8 mouse cellular contexts compared by ENCODE assay signal in the genomic region with DNA sequence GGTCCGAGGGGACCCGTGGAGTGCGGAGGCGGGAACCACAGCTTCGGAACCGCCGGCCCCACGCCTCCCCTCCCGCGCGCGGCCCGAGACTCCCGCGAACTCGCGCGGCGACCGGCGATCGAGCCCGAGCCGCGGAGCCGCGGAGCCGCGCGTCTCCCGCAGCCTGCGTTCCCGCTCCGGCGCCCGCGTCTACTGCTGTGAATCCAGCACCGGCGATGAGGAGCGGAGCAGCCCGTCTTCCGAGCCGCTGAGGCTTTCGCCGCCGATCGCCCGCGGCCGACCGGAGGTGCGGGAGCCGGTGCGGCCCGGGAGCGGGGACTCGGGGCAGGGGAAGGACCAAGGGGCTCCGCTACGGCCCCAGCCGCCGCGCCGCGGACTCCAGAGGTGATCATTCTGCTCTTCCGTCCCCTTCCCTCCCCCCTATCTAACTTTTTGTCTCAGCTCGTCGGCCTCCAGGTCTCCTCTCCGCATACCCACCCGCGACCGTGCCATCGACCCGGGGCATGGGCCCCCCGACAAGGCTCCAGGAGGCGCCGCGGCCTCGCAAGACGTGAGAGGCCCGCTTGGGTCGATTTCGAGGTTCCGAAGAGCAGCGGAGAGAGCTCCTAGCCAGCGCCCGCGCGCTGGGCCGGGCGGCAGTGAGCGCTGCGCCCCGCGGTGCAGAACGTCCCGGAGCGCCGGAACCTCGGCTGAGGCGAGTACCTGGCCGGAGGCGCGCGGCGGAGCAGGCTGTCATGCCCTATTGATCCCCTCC. TPM values are rescaled to one million over a fixed set of nuclear protein-coding genes. Genes with fewer than 3 reads are reported as not detected.
DNase-seq lines count a peak whose midpoint lies in the region; ATAC-seq and TF ChIP-seq lines count a peak whose summit lies in the region.

No protein-coding gene starts in this region.

- peak overlapping the region; percentile 82 for H3K4me3 ChIP-seq in ES-Bruce4 (ENCODE audit: low read depth, low read length)
- H3K4me3 ChIP-seq in embryonic facial prominence, embryonic 14.5 days (ENCODE audit: low read depth, low read length), result peak overlapping the region; percentile 94
- H3K4me3 ChIP-seq in hindbrain, embryonic 15.5 days, result peak overlapping the region; percentile 92
- H3K4me3 ChIP-seq in lung, postnatal 0 days (ENCODE audit: low read depth, low read length), result peak overlapping the region; percentile 72

- H3K27ac ChIP-seq in ES-Bruce4 (ENCODE audit: insufficient read depth, low read length), result no peak overlapping the region
- peak overlapping the region; percentile 95 for H3K27ac ChIP-seq in embryonic facial prominence, embryonic 14.5 days (replicated peaks; ENCODE audit: low read depth, low read length)
- peak overlapping the region; percentile 91 for H3K27ac ChIP-seq in hindbrain, embryonic 15.5 days (replicated peaks)
- H3K27ac ChIP-seq in lung, postnatal 0 days (ENCODE audit: low read length), result 0 out of 2 replicates have a peak overlapping the region, but pooled peaks have one; percentile 32

- intact Hi-C loops in gastrocnemius, postnatal 14 days (cut with DNase I; ENCODE audit: low total_unique reads), result loop anchor here (10.0 kb wide), 1 partner anchor 407 kb away; no protein-coding TSS in a partner anchor

- peak overlapping the region; percentile 97 for H3K4me2 ChIP-seq in embryonic facial prominence, embryonic 14.5 days (ENCODE audit: low read depth, low read length)
- peak overlapping the region; percentile 88 for H3K4me2 ChIP-seq in hindbrain, embryonic 15.5 days
- peak overlapping the region; percentile 100 for H3K4me2 ChIP-seq in lung, postnatal 0 days (replicated peaks; ENCODE audit: low read depth, low read length)

- no peaks in the 10 kb centered on the region for H3K36me3 ChIP-seq in ES-Bruce4 (ENCODE audit: control insufficient read depth, insufficient read depth, low read length, poor library complexity, severe bottlenecking)
- peaks cover 43% of the 10 kb centered on the region for H3K36me3 ChIP-seq in embryonic facial prominence, embryonic 14.5 days (ENCODE audit: control insufficient read depth, insufficient read depth, low read length)
- no peaks in the 10 kb centered on the region for H3K36me3 ChIP-seq in hindbrain, embryonic 15.5 days
- H3K36me3 ChIP-seq in lung, postnatal 0 days (ENCODE audit: insufficient read depth, low read length), result no peaks in the 10 kb centered on the region

- H3K4me1 ChIP-seq in ES-Bruce4 (ENCODE audit: control insufficient read depth, insufficient read depth, low read length), result peaks cover 2% of the 10 kb centered on the region
- peaks cover 21% of the 10 kb centered on the region for H3K4me1 ChIP-seq in embryonic facial prominence, embryonic 14.5 days (ENCODE audit: control insufficient read depth, insufficient read depth, low read length)
- H3K4me1 ChIP-seq in hindbrain, embryonic 15.5 days (replicated peaks), result peaks cover 84% of the 10 kb centered on the region
- H3K4me1 ChIP-seq in lung, postnatal 0 days (ENCODE audit: insufficient read depth, low read depth, low read length), result peaks cover 14% of the 10 kb centered on the region

- no peak for TF ChIP-seq POLR2A in ES-Bruce4 (IDR thresholded peaks at IDR 0.05; ENCODE audit: insufficient read depth, low read length)

- WGBS in embryonic facial prominence, embryonic 14.5 days, result 2% methylated on average over 31 of the region's 105 CpGs
- under 1% methylated on average over 69 of the region's 105 CpGs for WGBS in hindbrain, embryonic 15.5 days
- 2% methylated on average over 86 of the region's 105 CpGs for WGBS in lung, postnatal 0 days

- peaks cover 29% of the 10 kb centered on the region for H3K27me3 ChIP-seq in ES-Bruce4 (ENCODE audit: control insufficient read depth, insufficient read depth, low read length, poor library complexity, severe bottlenecking)
- no peaks in the 10 kb centered on the region for H3K27me3 ChIP-seq in embryonic facial prominence, embryonic 14.5 days (replicated peaks; ENCODE audit: control insufficient read depth, insufficient read depth, low read length)
- no peaks in the 10 kb centered on the region for H3K27me3 ChIP-seq in hindbrain, embryonic 15.5 days
- peaks cover 28% of the 10 kb centered on the region for H3K27me3 ChIP-seq in lung, postnatal 0 days (replicated peaks; ENCODE audit: insufficient read depth, low read length)

- H3K9ac ChIP-seq in ES-Bruce4 (ENCODE audit: low read depth, poor library complexity, severe bottlenecking), result peak overlapping the region; percentile 90
- H3K9ac ChIP-seq in embryonic facial prominence, embryonic 14.5 days (ENCODE audit: low read depth, low read length), result peak overlapping the region; percentile 98
- peak overlapping the region; percentile 77 for H3K9ac ChIP-seq in hindbrain, embryonic 15.5 days
- peak overlapping the region; percentile 58; the same call in 1 of the 2 replicates for H3K9ac ChIP-seq in lung, postnatal 0 days (replicated peaks; ENCODE audit: low read depth)

- peak; percentile 42 for DNase-seq in gastrocnemius, postnatal 14 days
- DNase-seq in gastrocnemius, adult 18-20 months (ENCODE audit: low spot score), result no peak
- no peak for DNase-seq in embryonic facial prominence, embryonic 14.5 days (ENCODE audit: low spot score)
- DNase-seq in lung, postnatal 0 days (ENCODE audit: low spot score), result peak; percentile 27
- DNase-seq in left cerebral cortex, adult 11 months (ENCODE audit: low spot score), result no peak
- DNase-seq in urinary bladder, postnatal 10 days (ENCODE audit: low spot score), result no peak

- no peak for TF ChIP-seq EP300 in ES-Bruce4 (IDR thresholded peaks at IDR 0.05; ENCODE audit: insufficient read depth, low read depth, low read length)
- TF ChIP-seq EP300 in lung, postnatal 0 days (IDR thresholded peaks at IDR 0.05), result no peak

- H3K9me3 ChIP-seq in ES-Bruce4 (replicated peaks; ENCODE audit: control insufficient read depth, insufficient read depth, low read length, poor library complexity, severe bottlenecking), result no peaks in the 10 kb centered on the region
- H3K9me3 ChIP-seq in embryonic facial prominence, embryonic 14.5 days (ENCODE audit: control insufficient read depth, low read length), result no peaks in the 10 kb centered on the region
- H3K9me3 ChIP-seq in hindbrain, embryonic 15.5 days, result no peaks in the 10 kb centered on the region
- no peaks in the 10 kb centered on the region for H3K9me3 ChIP-seq in lung, postnatal 0 days (ENCODE audit: low read length)

- no peak for TF ChIP-seq CTCF in ES-Bruce4 (IDR thresholded peaks at IDR 0.05; ENCODE audit: low read depth, low read length)
- no peak for TF ChIP-seq CTCF in lung, postnatal 0 days (IDR thresholded peaks at IDR 0.05)

- ATAC-seq in embryonic facial prominence, embryonic 14.5 days (ENCODE audit: low read depth), result no peak
- ATAC-seq in hindbrain, embryonic 15.5 days (ENCODE audit: low FRiP score, low read depth), result 0 out of 2 replicates have a peak, but pooled peaks have one; percentile 0
- peak; percentile 4; the same call in 1 of the 2 replicates for ATAC-seq in lung, postnatal 0 days

RNA-seq across cellular contexts. Expression of a gene that starts 0.4 kb away (rescaled TPM):
- 10 to 100 TPM; 33.8 to 58.1 TPM for total RNA-seq in gastrocnemius, postnatal 14 days (2021)
- total RNA-seq in gastrocnemius, adult 18-20 months (2021), result 10 to 100 TPM; 34.5 to 75.8 TPM
- polyA plus RNA-seq in ES-Bruce4 (2011; ENCODE audit: insufficient read depth, insufficient read length, low read depth, missing spikeins), result 1.9 and 3.2 TPM in 2 replicates
- 29.1 and 33.3 TPM in 2 replicates for polyA plus RNA-seq in embryonic facial prominence, embryonic 14.5 days (2014; fragmentation: Nextera tagmentation; extraction: Ambion mirVana)
- polyA plus RNA-seq in hindbrain, embryonic 15.5 days (2015; fragmentation: Nextera tagmentation; extraction: Ambion mirVana), result 38.7 and 40.3 TPM in 2 replicates
- 6.0 and 6.6 TPM in 2 replicates for polyA plus RNA-seq in lung, postnatal 0 days (2015; fragmentation: Nextera tagmentation; extraction: Ambion mirVana)

Comparison
In these comparisons a context has a peak if more than half of its experiments do, and no peak if none do; other contexts are left out.
1. DNase-seq: peak in gastrocnemius, postnatal 14 days (single experiment) and lung, postnatal 0 days (single experiment); none in gastrocnemius, adult 18-20 months (single experiment), embryonic facial prominence, embryonic 14.5 days (single experiment), left cerebral cortex, adult 11 months (single experiment) and urinary bladder, postnatal 10 days (single experiment).
2. Peak in every context shown above with its lines, with median percentiles within 50 percentile points of each other: H3K4me3 ChIP-seq, H3K9ac ChIP-seq and H3K4me2 ChIP-seq.